Mouse (Mus musculus) midbrain, embryonic 11.5 days (tissue): ENCODE measurements around the gene Stk26. TPM values are rescaled to one million over a fixed set of nuclear protein-coding genes. Genes with fewer than 3 reads are reported as not detected.

Experiments
- ATAC-seq: fragments of 200-750 bp; cut with Nextera tagmentation; 2 replicates; pipeline ENCODE4 v1.8.0; 2017; ENCODE audit warnings: moderate TSS enrichment, moderate library complexity; ENCODE audit not compliant: low FRiP score
- DNase-seq: peaks from one replicate; pipeline ENCODE4 v3.0.0; 2015; ENCODE audit warnings: low spot score; ENCODE audit errors: missing footprints
- H3K27ac ChIP-seq: fragments of 300-500 bp; sonication (generic); 2 replicates; pipeline ENCODE4 v1.5.1; 2014; ENCODE audit warnings: low read depth, low read length
- H3K27me3 ChIP-seq: fragments of 300-500 bp; sonication (generic); 2 replicates; pipeline ENCODE4 v1.6.1; 2014; ENCODE audit warnings: mild to moderate bottlenecking, low read length, moderate library complexity, mixed read lengths; ENCODE audit not compliant: control insufficient read depth, insufficient read depth
- H3K36me3 ChIP-seq: fragments of 300-500 bp; sonication (generic); 2 replicates; pipeline ENCODE4 v1.6.1; 2014; ENCODE audit warnings: mild to moderate bottlenecking, low read length, moderate library complexity, mixed read lengths; ENCODE audit not compliant: control insufficient read depth, insufficient read depth
- H3K4me1 ChIP-seq: fragments of 300-500 bp; sonication (generic); 2 replicates; pipeline ENCODE4 v1.6.1; 2014; ENCODE audit warnings: low read length; ENCODE audit not compliant: control insufficient read depth, insufficient read depth
- H3K4me2 ChIP-seq: fragments of 300-500 bp; sonication (generic); 2 replicates; pipeline ENCODE4 v1.6.1; 2014; ENCODE audit warnings: mild to moderate bottlenecking, moderate library complexity
- H3K4me3 ChIP-seq: fragments of 300-500 bp; sonication (generic); 2 replicates; pipeline ENCODE4 v1.5.1; 2014; ENCODE audit warnings: low read depth, low read length
- H3K9ac ChIP-seq: fragments of 300-500 bp; sonication (generic); 2 replicates; pipeline ENCODE4 v1.6.1; 2014; ENCODE audit warnings: low read length
- H3K9me3 ChIP-seq: fragments of 300-500 bp; sonication (generic); 2 replicates; pipeline ENCODE4 v1.6.1; 2016; ENCODE audit warnings: low read length; ENCODE audit not compliant: control insufficient read depth
- WGBS: fragments of 180-500 bp; shearing (Covaris S2); extraction: QIAGEN DNeasy Blood & Tissue Kit; methylation state at CpG from one replicate; pipeline ENCODE4 v1.1.7; 2014; 5-methylcytosine and 5-hydroxymethylcytosine counted together
- polyA plus RNA-seq: library from polyadenylated mRNA; unstranded; fragments of >200 nt; fragmentation: Nextera tagmentation; extraction: Ambion mirVana; gene quantifications from 2 replicates; pipeline ENCODE4 v1.2.1, GENCODE M21; 2014

Stk26 gene
- polyA plus RNA-seq, 1 experiment from 2014 or later: 0.68 TPM

- Histone ChIP-seq H3K4me2 (no peak overlapping the region), H3K4me3 (no peak overlapping the region), H3K27me3 (no peaks in the 10 kb centered on the region; the same call in none of the 2 replicates), H3K36me3 (no peaks in the 10 kb centered on the region), H3K4me1 (0 out of 2 replicates have a peak, but pooled peaks cover 2% of the 10 kb centered on the region), H3K27ac (no peak overlapping the region), H3K9ac (no peak overlapping the region), H3K9me3 (no peaks in the 10 kb centered on the region)
- 71% methylated on average over 10 of the region's 10 CpGs for WGBS
- DNase-seq (no peak), ATAC-seq (no peak)
These were observed 4.7 kb upstream of the Stk26 start for GRCm38 (mm10) chrX:50836029-50836691.

- peaks cover 4% of the 10 kb centered on the region for H3K27me3 ChIP-seq
- ATAC-seq (peak; percentile 55; the same call in 1 of the 2 replicates), DNase-seq (peak; percentile 83)
- H3K9me3 ChIP-seq: no peaks in the 10 kb centered on the region
- 0 out of 2 replicates have a peak, but pooled peaks cover 2% of the 10 kb centered on the region for H3K4me1 ChIP-seq
- H3K4me2 ChIP-seq: peak overlapping the region; percentile 65
- H3K4me3 ChIP-seq: peak overlapping the region; percentile 36
- 18% methylated on average over 11 of the region's 23 CpGs for WGBS
- no peak overlapping the region for H3K27ac ChIP-seq
- H3K9ac ChIP-seq: 0 out of 2 replicates have a peak overlapping the region, but pooled peaks have one; percentile 30
- H3K36me3 ChIP-seq: no peaks in the 10 kb centered on the region
These were observed 740 bp downstream of the Stk26 start for GRCm38 (mm10) chrX:50841587-50841986.

GRCm38 (mm10) chrX:50842046-50842445, 1.2 kb downstream of the Stk26 start:
- H3K9me3 ChIP-seq: no peaks in the 10 kb centered on the region
- DNase-seq (no peak), ATAC-seq (0 out of 2 replicates have a peak, but pooled peaks have one; percentile 9)
- WGBS: 42% methylated on average over 8 of the region's 9 CpGs
- no peaks in the 10 kb centered on the region for H3K36me3 ChIP-seq
- H3K27me3 ChIP-seq: peaks cover 4% of the 10 kb centered on the region
- peak overlapping the region; percentile 65 for H3K4me2 ChIP-seq
- H3K9ac ChIP-seq: no peak overlapping the region
- H3K27ac ChIP-seq: no peak overlapping the region
- H3K4me1 ChIP-seq: 0 out of 2 replicates have a peak, but pooled peaks cover 2% of the 10 kb centered on the region
- H3K4me3 ChIP-seq: no peak overlapping the region

- no peak overlapping the region for H3K4me2 ChIP-seq
- 84% methylated on average over 6 of the region's 6 CpGs for WGBS
These were observed 9.8 kb downstream of the Stk26 start for GRCm38 (mm10) chrX:50850428-50851184.

GRCm38 (mm10) chrX:50863771-50864170, 22.9 kb downstream of the Stk26 start:
- Histone ChIP-seq H3K9ac (no peak overlapping the region), H3K9me3 (no peaks in the 10 kb centered on the region), H3K27me3 (no peaks in the 10 kb centered on the region), H3K4me1 (no peaks in the 10 kb centered on the region), H3K27ac (no peak overlapping the region), H3K4me3 (no peak overlapping the region), H3K36me3 (no peaks in the 10 kb centered on the region), H3K4me2 (no peak overlapping the region)
- 74% methylated on average over 2 of the region's 2 CpGs for WGBS
- no peak for DNase-seq
- ATAC-seq: no peak

More at GRCm38 (mm10) chrX:50850428-50851184, 9.8 kb downstream of the Stk26 start:
- ATAC-seq: no peak
- Histone ChIP-seq H3K4me1 (no peaks in the 10 kb centered on the region), H3K9me3 (no peaks in the 10 kb centered on the region), H3K9ac (no peak overlapping the region), H3K4me3 (no peak overlapping the region), H3K27me3 (no peaks in the 10 kb centered on the region), H3K27ac (no peak overlapping the region), H3K36me3 (no peaks in the 10 kb centered on the region)
- DNase-seq: no peak

- ATAC-seq (no peak), DNase-seq (no peak)
- H3K9me3 ChIP-seq: no peaks in the 10 kb centered on the region
- H3K4me3 ChIP-seq: no peak overlapping the region
- H3K9ac ChIP-seq: no peak overlapping the region
- H3K4me2 ChIP-seq: no peak overlapping the region
- H3K27ac ChIP-seq: no peak overlapping the region
- H3K27me3 ChIP-seq: no peaks in the 10 kb centered on the region
- 76% methylated on average over 5 of the region's 5 CpGs for WGBS
- H3K4me1 ChIP-seq: no peaks in the 10 kb centered on the region
- no peaks in the 10 kb centered on the region for H3K36me3 ChIP-seq
These were observed 23.9 kb downstream of the Stk26 start for GRCm38 (mm10) chrX:50864734-50865133.

- Histone ChIP-seq H3K4me1 (no peaks in the 10 kb centered on the region), H3K36me3 (no peaks in the 10 kb centered on the region), H3K27me3 (no peaks in the 10 kb centered on the region), H3K9me3 (no peaks in the 10 kb centered on the region), H3K27ac (no peak overlapping the region), H3K4me3 (no peak overlapping the region), H3K9ac (no peak overlapping the region), H3K4me2 (no peak overlapping the region)
- DNase-seq: no peak
- ATAC-seq: no peak
- 88% methylated on average over 6 of the region's 6 CpGs for WGBS
These were observed 33.6 kb downstream of the Stk26 start for GRCm38 (mm10) chrX:50874246-50875002.

- WGBS: 83% methylated on average over 2 of the region's 2 CpGs
- H3K4me2 ChIP-seq: no peak overlapping the region
These were observed 47.2 kb downstream of the Stk26 start for GRCm38 (mm10) chrX:50887999-50888398.

More at GRCm38 (mm10) chrX:50887999-50888398, 47.2 kb downstream of the Stk26 start:
- Histone ChIP-seq H3K4me1 (no peaks in the 10 kb centered on the region), H3K27ac (no peak overlapping the region), H3K4me3 (no peak overlapping the region), H3K9ac (no peak overlapping the region), H3K9me3 (no peaks in the 10 kb centered on the region), H3K27me3 (no peaks in the 10 kb centered on the region), H3K36me3 (no peaks in the 10 kb centered on the region)
- DNase-seq (no peak), ATAC-seq (no peak)
